Mouse (Mus musculus): ENCODE data around the gene Acer2.

Acer2 gene

GRCm38 (mm10) chr4:86897411-86897810 is 23.2 kb downstream of the Acer2 start:
- no peak for DNase-seq

GRCm38 (mm10) chr4:86898791-86899474 is 24.7 kb downstream of the Acer2 start:
- DNase-seq, result no peak

DNA sequence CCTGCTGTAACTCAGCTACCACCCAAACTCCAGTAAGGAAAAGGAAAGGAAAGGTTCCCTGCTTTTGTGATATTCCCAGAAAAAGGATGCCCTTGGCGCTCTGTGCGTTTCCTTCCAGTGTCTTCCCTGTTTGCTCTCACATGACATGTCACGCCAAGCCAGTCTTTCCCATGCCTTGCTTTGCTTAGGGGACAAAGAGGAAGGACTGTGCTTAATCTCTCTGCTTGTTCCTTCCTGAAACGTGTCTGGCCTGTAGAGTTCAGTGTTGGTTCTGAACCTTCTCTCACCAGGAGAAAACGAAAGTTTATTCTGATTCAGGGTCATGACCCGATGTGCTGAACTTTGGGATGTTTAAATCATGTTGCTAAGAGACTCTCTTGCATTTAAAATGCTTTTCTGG is 28.2 kb downstream of the Acer2 start:
- no peak for DNase-seq

DNA sequence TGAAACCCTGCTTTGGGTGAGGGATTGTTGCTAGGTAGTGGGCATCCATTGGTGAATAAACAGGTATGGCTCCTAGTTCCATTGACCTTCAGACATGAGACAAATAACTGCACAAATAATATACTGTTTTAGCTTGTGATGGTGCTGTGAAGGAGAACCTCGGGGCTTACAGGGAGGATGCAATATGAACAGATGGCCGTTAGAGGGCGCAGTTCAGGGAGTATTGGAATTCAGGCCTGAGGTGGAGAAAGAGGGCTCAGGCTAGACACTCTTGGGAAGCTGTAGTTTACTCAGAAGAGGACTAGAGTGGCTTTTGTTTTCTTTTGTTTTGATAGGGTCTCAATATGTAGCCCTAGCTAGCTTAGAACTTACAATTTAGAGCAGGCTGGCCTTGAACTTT is 30.8 kb downstream of the Acer2 start:
- no peak for DNase-seq

GRCm38 (mm10) chr4:86905869-86906268 is 31.7 kb downstream of the Acer2 start:
- no peak for DNase-seq

GRCm38 (mm10) chr4:86911576-86912341 is 37.6 kb downstream of the Acer2 start:
- no peak for DNase-seq

- no peak for DNase-seq
Measured at GRCm38 (mm10) chr4:86912757-86913156, 38.6 kb downstream of the Acer2 start.

- no peak for DNase-seq
Measured at GRCm38 (mm10) chr4:86916062-86916461, 41.9 kb downstream of the Acer2 start.

GRCm38 (mm10) chr4:86923476-86924055 is 49.4 kb downstream of the Acer2 start:
- DNase-seq, result no peak

- peak; percentile 56 for DNase-seq
Measured at GRCm38 (mm10) chr4:86924804-86925458, 50.7 kb downstream of the Acer2 start.

- no peak for DNase-seq
Measured at GRCm38 (mm10) chr4:86926997-86927396, 52.8 kb downstream of the Acer2 start.

DNA sequence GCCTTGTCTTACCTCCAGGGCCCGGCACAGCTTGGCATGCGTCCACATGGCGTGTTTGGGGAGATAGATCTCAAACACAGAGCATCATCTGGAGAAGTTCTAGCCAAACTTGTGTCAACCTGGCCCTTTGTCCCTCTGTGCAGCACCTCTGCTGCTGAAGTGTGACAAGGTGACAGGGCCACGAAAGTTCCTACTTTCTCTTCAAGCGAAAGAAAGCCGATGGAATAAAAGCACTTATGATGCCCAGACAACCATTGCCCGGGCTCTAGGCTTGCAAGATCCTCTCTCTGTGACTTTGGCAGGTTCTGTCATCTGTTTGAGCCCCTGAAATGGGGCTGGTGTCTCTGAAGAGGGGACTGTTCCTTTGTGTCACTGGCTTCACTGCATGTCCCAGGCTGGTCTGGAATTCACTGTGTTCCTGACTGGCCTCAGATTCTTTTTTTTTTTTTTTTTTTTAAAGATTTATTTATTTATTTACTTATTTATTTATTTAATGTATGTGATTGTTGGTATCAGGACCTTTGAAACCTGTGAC is 56.0 kb downstream of the Acer2 start:
- no peak for DNase-seq

DNA sequence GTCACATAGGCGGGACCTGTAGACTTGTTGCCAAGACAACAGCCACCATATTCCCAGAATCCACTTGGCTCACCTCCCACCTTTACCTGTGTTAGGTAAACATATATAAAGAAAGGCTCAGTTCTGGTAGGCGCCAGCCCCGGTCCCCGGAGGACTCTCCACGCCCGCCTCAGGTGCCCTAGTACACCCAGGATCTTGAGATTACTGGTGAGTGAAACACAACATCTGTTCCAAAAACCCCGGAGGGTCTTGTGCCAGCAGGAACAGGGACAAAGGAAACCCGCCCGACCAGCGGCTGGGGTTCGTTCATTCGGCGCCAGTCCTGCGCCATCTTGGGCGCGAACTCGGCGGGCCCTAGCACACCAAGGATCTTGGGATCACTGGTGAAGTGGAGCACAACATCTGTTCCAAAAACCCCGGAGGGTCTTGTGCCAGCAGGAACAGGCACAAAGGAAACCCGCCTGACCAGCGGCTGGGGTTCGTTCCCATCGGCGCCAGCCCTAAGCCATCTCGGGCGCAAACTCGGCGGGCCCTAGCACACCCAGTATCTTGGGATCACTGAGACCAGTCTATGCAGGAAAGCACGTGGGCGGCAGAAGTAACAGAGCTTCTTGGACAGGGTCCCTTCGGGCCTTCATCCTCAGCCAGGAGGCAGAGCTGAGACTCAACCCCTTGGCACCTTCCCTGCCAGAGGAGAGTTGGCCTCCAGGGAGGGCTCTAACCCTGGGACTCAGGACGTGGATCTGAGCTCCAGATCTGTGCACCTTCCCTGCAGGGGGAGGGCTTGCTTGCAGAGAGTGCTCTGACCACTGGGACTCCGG is 56.6 kb downstream of the Acer2 start:
- DNase-seq, result peak; percentile 16

- no peak for DNase-seq
Measured at GRCm38 (mm10) chr4:86933026-86933425, 58.8 kb downstream of the Acer2 start.

- no peak for DNase-seq
Measured at GRCm38 (mm10) chr4:86936217-86936616, 62.0 kb downstream of the Acer2 start.

GRCm38 (mm10) chr4:86936706-86937105 is 62.5 kb downstream of the Acer2 start:
- no peak for DNase-seq

DNA sequence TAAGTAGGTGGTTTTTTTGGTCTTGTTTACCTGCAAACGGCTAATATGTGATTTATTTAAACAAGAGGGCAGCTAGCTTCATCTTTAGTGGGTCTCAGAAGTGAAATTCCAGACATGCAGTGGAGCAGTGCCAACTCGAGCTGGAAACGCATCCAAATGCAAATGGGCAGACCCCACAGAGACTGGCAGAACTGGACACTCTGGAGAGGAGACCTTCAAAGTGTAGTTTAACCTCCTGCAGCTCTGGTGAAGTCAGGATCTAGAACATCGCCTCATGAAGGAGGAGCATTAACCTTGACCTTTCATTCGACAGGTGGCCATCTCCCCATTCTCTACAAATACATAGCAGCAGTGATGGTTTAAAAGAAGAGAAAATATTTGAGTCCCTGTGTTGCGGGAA is 68.5 kb downstream of the Acer2 start:
- no peak for DNase-seq

GRCm38 (mm10) chr4:86943296-86943695 is 69.1 kb downstream of the Acer2 start:
- no peak for DNase-seq

GRCm38 (mm10) chr4:86948794-86949193 is 74.6 kb downstream of the Acer2 start:
- DNase-seq, result no peak

DNA sequence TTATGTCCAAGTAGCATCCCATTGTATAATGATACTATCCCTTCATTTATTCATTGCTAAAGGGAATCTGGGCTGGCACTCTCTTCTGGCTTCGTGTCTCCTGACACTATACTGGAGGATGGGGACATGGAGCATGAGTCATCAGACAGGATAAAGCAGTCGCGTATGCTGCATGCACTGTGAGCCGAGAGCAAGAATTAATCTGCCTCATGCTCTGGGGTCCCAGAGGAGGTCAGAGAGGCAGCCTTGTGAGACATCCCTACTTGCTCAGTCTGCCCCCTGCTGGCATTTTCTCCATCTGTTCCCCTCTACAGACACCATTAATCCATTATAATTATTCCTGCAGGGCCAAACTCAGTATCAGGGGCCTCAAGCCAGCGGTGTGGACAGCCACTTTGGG is 79.3 kb downstream of the Acer2 start:
- DNase-seq, result no peak

DNA sequence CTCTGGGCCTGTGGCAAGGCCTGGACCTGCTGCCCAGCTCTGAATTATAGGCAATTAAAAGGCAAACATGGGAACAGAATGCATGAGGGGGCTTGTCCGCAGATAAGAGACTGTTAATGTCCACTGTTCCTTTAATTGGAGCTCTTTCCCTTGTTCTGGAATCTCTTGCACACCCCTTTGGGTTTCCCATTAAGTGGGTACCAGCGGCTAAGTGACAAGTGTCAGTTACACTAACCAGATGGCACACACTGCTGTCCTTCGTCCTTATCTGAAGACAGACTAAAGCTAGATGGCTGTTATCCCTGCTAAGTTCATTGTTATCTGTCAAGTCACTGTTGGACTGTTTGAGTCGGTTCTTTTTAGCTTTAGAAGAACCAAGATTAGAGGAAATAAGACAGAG is 81.3 kb downstream of the Acer2 start:
- no peak for DNase-seq
